ENCODE assay signal across 10 mouse cellular contexts in genomic region chr14:62555840-62556810, GRCm38 (mm10). TPM values are rescaled to one million over a fixed set of nuclear protein-coding genes. Genes with fewer than 3 reads are reported as not detected.
DNase-seq lines count a peak whose midpoint lies in the region; ATAC-seq lines count a peak whose summit lies in the region.
"Had no signal": no experiment of that assay in that cellular context is flagged by ENCODE, and none has a peak within 500 bp of the region (broad histone marks: within the 10 kb centered on the region; RNA-seq: fewer than 3 reads in every experiment).

No protein-coding gene starts in this region.

- H3K4me2 ChIP-seq in kidney, embryonic 16.5 days (replicated peaks; ENCODE audit: low read depth, low read length): peak overlapping the region; percentile 93
- peak overlapping the region; percentile 89 for H3K4me2 ChIP-seq in forebrain, embryonic 12.5 days
- H3K4me2 ChIP-seq in intestine, embryonic 16.5 days (ENCODE audit: low read depth, low read length): peak overlapping the region; percentile 90
- peak overlapping the region; percentile 64 for H3K4me2 ChIP-seq in midbrain, embryonic 16.5 days (ENCODE audit: low read length)

- no peaks in the 10 kb centered on the region for H3K9me3 ChIP-seq in kidney, embryonic 16.5 days (ENCODE audit: low read length)
- no peaks in the 10 kb centered on the region for H3K9me3 ChIP-seq in forebrain, embryonic 12.5 days
- no peaks in the 10 kb centered on the region for H3K9me3 ChIP-seq in intestine, embryonic 16.5 days (ENCODE audit: control insufficient read depth, low read length)
- no peaks in the 10 kb centered on the region for H3K9me3 ChIP-seq in midbrain, embryonic 16.5 days (replicated peaks; ENCODE audit: control insufficient read depth, low read length, poor library complexity, severe bottlenecking)

- peak overlapping the region; percentile 64 for H3K4me3 ChIP-seq in kidney, embryonic 16.5 days (ENCODE audit: low read length)
- peak overlapping the region; percentile 71 for H3K4me3 ChIP-seq in forebrain, embryonic 12.5 days (replicated peaks)
- H3K4me3 ChIP-seq in intestine, embryonic 16.5 days (ENCODE audit: low read length): peak overlapping the region; percentile 57
- H3K4me3 ChIP-seq in midbrain, embryonic 16.5 days (ENCODE audit: low read depth, low read length): peak overlapping the region; percentile 74

- peak overlapping the region; percentile 74 for H3K9ac ChIP-seq in kidney, embryonic 16.5 days (replicated peaks; ENCODE audit: low read length)
- peak overlapping the region; percentile 73 for H3K9ac ChIP-seq in forebrain, embryonic 12.5 days
- H3K9ac ChIP-seq in intestine, embryonic 16.5 days (ENCODE audit: low read depth, low read length): peak overlapping the region; percentile 67
- peak overlapping the region; percentile 86 for H3K9ac ChIP-seq in midbrain, embryonic 16.5 days (ENCODE audit: low read depth, low read length)

- H3K4me1 ChIP-seq in kidney, embryonic 16.5 days (ENCODE audit: insufficient read depth, low read length): peaks cover 8% of the 10 kb centered on the region; the same call in 1 of the 2 replicates
- H3K4me1 ChIP-seq in forebrain, embryonic 12.5 days: peaks cover 19% of the 10 kb centered on the region
- H3K4me1 ChIP-seq in intestine, embryonic 16.5 days (ENCODE audit: control insufficient read depth, insufficient read depth, low read length): no peaks in the 10 kb centered on the region; the same call in 1 of the 2 replicates
- peaks cover 17% of the 10 kb centered on the region for H3K4me1 ChIP-seq in midbrain, embryonic 16.5 days (ENCODE audit: control insufficient read depth, insufficient read depth, low read length)

- 0 out of 2 replicates have a peak, but pooled peaks cover 5% of the 10 kb centered on the region for H3K27me3 ChIP-seq in kidney, embryonic 16.5 days (ENCODE audit: insufficient read depth, low read length)
- peaks cover 19% of the 10 kb centered on the region for H3K27me3 ChIP-seq in forebrain, embryonic 12.5 days
- H3K27me3 ChIP-seq in intestine, embryonic 16.5 days (replicated peaks; ENCODE audit: control insufficient read depth, insufficient read depth, low read length): peaks cover 12% of the 10 kb centered on the region; the same call in 1 of the 2 replicates
- no peaks in the 10 kb centered on the region for H3K27me3 ChIP-seq in midbrain, embryonic 16.5 days (ENCODE audit: control insufficient read depth, insufficient read depth, low read depth, low read length)

- peak; percentile 79 for ATAC-seq in kidney, embryonic 16.5 days (ENCODE audit: low FRiP score, low TSS enrichment)
- ATAC-seq in forebrain, embryonic 12.5 days (ENCODE audit: low FRiP score): peak; percentile 76
- peak; percentile 29; the same call in 1 of the 2 replicates for ATAC-seq in intestine, embryonic 16.5 days
- ATAC-seq in midbrain, embryonic 16.5 days: peak; percentile 86
- ATAC-seq: Patski had no signal

- DNase-seq in kidney, postnatal 14 days: no peak
- DNase-seq in ZHBTc4 (ENCODE audit: low read depth, low spot score): peak; percentile 15
- DNase-seq in adrenal gland, postnatal 25 days: no peak
- DNase-seq in thymus, postnatal 14 days: no peak

- no peaks in the 10 kb centered on the region for H3K36me3 ChIP-seq in kidney, embryonic 16.5 days (ENCODE audit: insufficient read depth, low read length)
- H3K36me3 ChIP-seq in forebrain, embryonic 12.5 days (replicated peaks): no peaks in the 10 kb centered on the region
- H3K36me3 ChIP-seq in intestine, embryonic 16.5 days (ENCODE audit: control insufficient read depth, insufficient read depth, low read length): no peaks in the 10 kb centered on the region
- no peaks in the 10 kb centered on the region for H3K36me3 ChIP-seq in midbrain, embryonic 16.5 days (ENCODE audit: control insufficient read depth, insufficient read depth, low read length)

- WGBS in kidney, embryonic 16.5 days: 7% methylated on average over 36 of the region's 38 CpGs
- WGBS in forebrain, embryonic 12.5 days: 5% methylated on average over 37 of the region's 38 CpGs
- WGBS in intestine, embryonic 16.5 days: 13% methylated on average over 38 of the region's 38 CpGs
- WGBS in midbrain, embryonic 16.5 days: 9% methylated on average over 32 of the region's 38 CpGs

- no peak overlapping the region for H3K27ac ChIP-seq in kidney, embryonic 16.5 days (ENCODE audit: low read length)
- peak overlapping the region; percentile 77 for H3K27ac ChIP-seq in forebrain, embryonic 12.5 days
- H3K27ac ChIP-seq in intestine, embryonic 16.5 days (ENCODE audit: low read length): no peak overlapping the region
- peak overlapping the region; percentile 77 for H3K27ac ChIP-seq in midbrain, embryonic 16.5 days (ENCODE audit: low read length)

RNA-seq across cellular contexts. Expression of gene Fam124a, which starts 0.6 kb away (rescaled TPM):
- polyA plus RNA-seq in kidney, embryonic 16.5 days (2015; fragmentation: Nextera tagmentation; extraction: Ambion mirVana): 7.0 and 8.9 TPM in 2 replicates
- 13.5 and 18.2 TPM in 2 replicates for polyA plus RNA-seq in forebrain, embryonic 12.5 days (2016; fragmentation: Nextera tagmentation; extraction: Ambion mirVana)
- 4.5 and 5.0 TPM in 2 replicates for polyA plus RNA-seq in intestine, embryonic 16.5 days (2015; fragmentation: Nextera tagmentation; extraction: Ambion mirVana)
- 48.4 and 55.3 TPM in 2 replicates for polyA plus RNA-seq in midbrain, embryonic 16.5 days (2015; fragmentation: Nextera tagmentation; extraction: Ambion mirVana)
- total RNA-seq in adrenal gland, postnatal 25 days (2021): 1.0 and 1.5 TPM in 2 replicates

RNA-seq across cellular contexts. Expression of gene Gm4131, which starts 10.6 kb away (rescaled TPM):
- polyA plus RNA-seq in kidney, embryonic 16.5 days (2015; fragmentation: Nextera tagmentation; extraction: Ambion mirVana): 0.27 and 0.30 TPM in 2 replicates
- 0.41 TPM in 1 of 2 replicates, not detected in the other for polyA plus RNA-seq in forebrain, embryonic 12.5 days (2016; fragmentation: Nextera tagmentation; extraction: Ambion mirVana)
- polyA plus RNA-seq in intestine, embryonic 16.5 days (2015; fragmentation: Nextera tagmentation; extraction: Ambion mirVana): 0.18 TPM in 1 of 2 replicates, not detected in the other
- 0.25 and 0.36 TPM in 2 replicates for polyA plus RNA-seq in midbrain, embryonic 16.5 days (2015; fragmentation: Nextera tagmentation; extraction: Ambion mirVana)
- total RNA-seq in adrenal gland, postnatal 25 days (2021): not detected in 2 replicates
- total RNA-seq: layer of hippocampus, postnatal 14 days had no signal
- polyA plus RNA-seq: Patski had no signal

Comparison
In these comparisons a context has a peak if more than half of its experiments do, and no peak if none do; other contexts are left out.
1. ATAC-seq: peak in every context shown above with its lines; median percentile 86 in midbrain, embryonic 16.5 days; 79 in kidney, embryonic 16.5 days; 76 in forebrain, embryonic 12.5 days; 29 in intestine, embryonic 16.5 days.
2. H3K27ac ChIP-seq: peak in forebrain, embryonic 12.5 days (single experiment) and midbrain, embryonic 16.5 days (single experiment); none in kidney, embryonic 16.5 days (single experiment) and intestine, embryonic 16.5 days (single experiment).
3. Peak in every context shown above with its lines, with median percentiles within 50 percentile points of each other: H3K4me2 ChIP-seq, H3K4me3 ChIP-seq and H3K9ac ChIP-seq.